Mouse (Mus musculus) bone marrow macrophage, adult 2 months (primary cell): ENCODE results near the gene Tspyl3. TPM values are rescaled to one million over a fixed set of nuclear protein-coding genes. Genes with fewer than 3 reads are reported as not detected.
A peak's percentile ranks its signal among the peaks of the same experiment; 100 is the strongest.

Source experiments
- H3K27ac ChIP-seq: 2 replicates; pipeline ENCODE4 v1.5.1; 2012; ENCODE audit warnings: low read depth, low read length; ENCODE audit not compliant: insufficient read depth
- H3K4me1 ChIP-seq: 2 replicates; pipeline ENCODE4 v1.6.1; 2012; ENCODE audit warnings: low read length; ENCODE audit not compliant: control insufficient read depth, insufficient read depth
- H3K4me3 ChIP-seq: 2 replicates; pipeline ENCODE4 v1.5.1; 2012; ENCODE audit warnings: mild to moderate bottlenecking, low read length, moderate library complexity; ENCODE audit not compliant: insufficient read depth
- CTCF ChIP-seq: IDR thresholded peaks from 2 replicates; pipeline ENCODE4 v1.5.1; 2012; ENCODE audit warnings: low read depth, mild to moderate bottlenecking, low read length, moderate library complexity
- POLR2A ChIP-seq: IDR thresholded peaks from 2 replicates; pipeline ENCODE4 v1.6.1; 2012; ENCODE audit warnings: mild to moderate bottlenecking, low read depth, low read length, borderline replicate concordance
- polyA plus RNA-seq: library from polyadenylated mRNA; stranded (reverse); fragments of >200 nt; gene quantifications from 2 replicates; pipeline ENCODE4 v1.2.4, GENCODE M21; 2012; ENCODE audit not compliant: missing spikeins, insufficient read depth, insufficient read length

The Tspyl3 gene
- polyA plus RNA-seq, 1 experiment = 10.2 TPM

GRCm38 (mm10) chr2:153211451-153211850, 13.8 kb downstream of the Tspyl3 start:
- H3K4me1 ChIP-seq = peaks cover 37% of the 10 kb centered on the region
- no peak overlapping the region for H3K4me3 ChIP-seq
- no peak overlapping the region for H3K27ac ChIP-seq
- TF ChIP-seq POLR2A (no peak), CTCF (no peak)

GRCm38 (mm10) chr2:153209286-153209685, 16.0 kb downstream of the Tspyl3 start:
- Histone ChIP-seq H3K27ac (no peak overlapping the region), H3K4me1 (peaks cover 22% of the 10 kb centered on the region), H3K4me3 (no peak overlapping the region)
- no peak for TF ChIP-seq CTCF
- TF ChIP-seq POLR2A = no peak

GRCm38 (mm10) chr2:153208149-153208548, 17.1 kb downstream of the Tspyl3 start:
- TF ChIP-seq CTCF (no peak), POLR2A (no peak)
- no peak overlapping the region for H3K4me3 ChIP-seq
- H3K4me1 ChIP-seq = peaks cover 14% of the 10 kb centered on the region
- peak overlapping the region; percentile 31 for H3K27ac ChIP-seq

GRCm38 (mm10) chr2:153202766-153203165, 22.5 kb downstream of the Tspyl3 start:
- TF ChIP-seq CTCF = no peak
- no peak for TF ChIP-seq POLR2A
- no peak overlapping the region for H3K4me3 ChIP-seq
- H3K27ac ChIP-seq = no peak overlapping the region
- peaks cover 30% of the 10 kb centered on the region for H3K4me1 ChIP-seq

- Histone ChIP-seq H3K4me3 (no peak overlapping the region), H3K4me1 (peaks cover 36% of the 10 kb centered on the region), H3K27ac (peak overlapping the region; percentile 98)
- TF ChIP-seq POLR2A (no peak), CTCF (no peak)
These were observed 26.1 kb downstream of the Tspyl3 start for GRCm38 (mm10) chr2:153199114-153199513.

GRCm38 (mm10) chr2:153198485-153198884, 26.8 kb downstream of the Tspyl3 start:
- peak overlapping the region; percentile 98 for H3K27ac ChIP-seq
- peaks cover 34% of the 10 kb centered on the region for H3K4me1 ChIP-seq
- peak overlapping the region; percentile 13; the same call in 1 of the 2 replicates for H3K4me3 ChIP-seq
- TF ChIP-seq CTCF (no peak), POLR2A (peak; percentile 22; the same call in 1 of the 2 replicates)

- Histone ChIP-seq H3K4me1 (peaks cover 34% of the 10 kb centered on the region), H3K27ac (no peak overlapping the region), H3K4me3 (no peak overlapping the region)
- TF ChIP-seq POLR2A (no peak), CTCF (no peak)
These were observed 31.0 kb downstream of the Tspyl3 start for GRCm38 (mm10) chr2:153194255-153194654.

- Histone ChIP-seq H3K27ac (peak overlapping the region; percentile 46), H3K4me1 (peaks cover 16% of the 10 kb centered on the region)
These were observed 34.0 kb downstream of the Tspyl3 start for GRCm38 (mm10) chr2:153191242-153191641.

GRCm38 (mm10) chr2:153187848-153188247, 37.4 kb downstream of the Tspyl3 start:
- TF ChIP-seq CTCF = no peak
- no peak for TF ChIP-seq POLR2A
- Histone ChIP-seq H3K27ac (no peak overlapping the region), H3K4me3 (no peak overlapping the region), H3K4me1 (peaks cover 24% of the 10 kb centered on the region)

More at GRCm38 (mm10) chr2:153191242-153191641, 34.0 kb downstream of the Tspyl3 start:
- no peak overlapping the region for H3K4me3 ChIP-seq
- TF ChIP-seq POLR2A = no peak
- TF ChIP-seq CTCF = no peak

GRCm38 (mm10) chr2:153186176-153186591, 39.1 kb downstream of the Tspyl3 start:
- peaks cover 21% of the 10 kb centered on the region for H3K4me1 ChIP-seq
- no peak overlapping the region for H3K4me3 ChIP-seq
- TF ChIP-seq CTCF (no peak), POLR2A (no peak)
- no peak overlapping the region for H3K27ac ChIP-seq
